Mouse (Mus musculus): ENCODE measurements at regions not wholly inside any gene's neighbourhood (a gene's known extent, or its start where the extent isn't known, plus 50 kb on each side); places are given as distances from the start of the nearest gene placed in this dataset.

DNA sequence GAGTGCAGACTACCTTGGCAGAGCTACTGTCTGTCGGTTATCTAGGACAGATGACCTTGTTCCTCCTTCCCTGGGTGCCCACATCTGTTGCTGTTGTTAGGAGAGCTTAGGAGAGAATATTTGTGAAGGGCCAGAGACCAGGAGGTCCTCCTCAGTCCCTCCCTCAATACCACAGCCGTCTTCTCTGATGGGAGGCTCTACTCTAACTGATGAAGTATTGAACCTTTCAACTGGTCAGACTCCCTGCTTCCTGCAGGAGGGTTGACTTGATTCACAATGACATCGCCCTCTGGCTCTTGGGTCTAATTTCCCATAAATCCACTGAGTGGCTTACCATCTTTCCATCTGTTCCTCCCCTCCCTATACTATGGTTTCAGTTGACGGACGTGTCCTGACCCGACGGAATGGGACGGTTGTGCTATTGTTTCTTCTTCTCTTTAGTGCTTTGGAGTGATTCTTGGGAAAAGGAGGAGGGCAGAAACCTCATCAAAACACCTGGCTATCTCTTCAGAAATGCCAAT, 253.3 kb downstream of the Cd83 start:
- no peak for DNase-seq (ENCODE audit: low read depth)

GRCm38 (mm10) chr13:44038322-44038721, 253.7 kb downstream of the Cd83 start:
- no peak for DNase-seq (ENCODE audit: low read depth)

- no peak for DNase-seq (ENCODE audit: low read depth)
Observed at GRCm38 (mm10) chr13:44040640-44041039, 256.1 kb downstream of the Cd83 start.

DNA sequence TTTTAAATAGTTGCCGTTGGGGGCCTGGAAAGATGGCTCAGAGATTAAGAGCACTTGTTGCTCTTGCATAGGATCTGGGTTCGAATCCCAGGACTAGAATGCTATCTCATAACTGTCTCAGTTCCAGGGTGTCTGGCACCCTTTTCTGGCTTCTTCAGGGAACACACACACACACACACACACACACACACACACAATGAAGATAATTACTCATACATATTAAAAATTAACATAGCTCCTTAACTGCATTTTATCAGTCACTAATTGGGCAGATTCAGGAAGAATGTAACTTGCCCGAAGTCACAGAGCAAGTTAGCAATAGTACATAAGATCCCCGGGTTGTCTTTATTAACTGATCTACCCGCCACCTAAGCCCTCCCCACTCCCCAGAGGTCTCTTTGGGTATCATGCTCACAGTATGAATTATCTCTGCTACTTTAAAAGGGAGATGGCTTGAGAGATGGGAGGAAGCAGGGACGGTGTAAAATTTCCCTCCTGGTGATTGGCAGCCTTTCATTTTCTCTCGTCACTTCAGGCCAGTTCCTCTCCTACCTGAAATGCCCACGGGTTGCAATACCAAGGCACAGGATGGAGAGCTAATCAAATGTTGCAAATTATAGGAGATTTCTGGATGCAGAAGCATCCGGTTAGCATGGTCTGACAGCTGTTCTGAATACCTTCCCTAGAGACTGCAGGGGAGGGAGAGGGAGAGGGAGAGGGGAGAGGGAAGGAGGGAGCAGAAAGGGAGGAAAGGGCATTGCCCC, 258.3 kb downstream of the Cd83 start:
- no peak for DNase-seq (ENCODE audit: low read depth)

GRCm38 (mm10) chr13:44043494-44043885, 258.9 kb downstream of the Cd83 start:
- no peak for DNase-seq (ENCODE audit: low read depth)

GRCm38 (mm10) chr13:44044546-44045216, 260.1 kb downstream of the Cd83 start:
- DNase-seq (ENCODE audit: low read depth): no peak

DNA sequence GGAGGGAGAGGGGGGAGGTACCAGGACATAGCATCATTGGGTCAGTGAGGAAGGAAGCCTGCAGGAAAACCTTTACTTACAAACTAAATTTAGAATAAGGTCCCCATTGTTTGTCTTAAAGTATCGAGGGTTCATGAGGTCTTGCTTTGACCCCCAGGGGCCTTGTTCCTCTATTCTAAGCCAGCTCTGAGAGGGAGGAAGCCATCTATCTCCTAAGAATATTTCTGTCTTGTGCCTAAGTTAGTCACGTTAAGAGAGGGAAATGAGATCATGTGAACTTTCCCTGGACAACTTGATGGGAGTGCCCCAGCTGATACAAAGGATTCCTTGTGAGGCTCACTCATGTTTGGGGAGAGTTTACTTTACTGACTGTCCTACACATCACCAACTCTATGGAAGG, 261.9 kb downstream of the Cd83 start:
- no peak for DNase-seq (ENCODE audit: low read depth)

DNA sequence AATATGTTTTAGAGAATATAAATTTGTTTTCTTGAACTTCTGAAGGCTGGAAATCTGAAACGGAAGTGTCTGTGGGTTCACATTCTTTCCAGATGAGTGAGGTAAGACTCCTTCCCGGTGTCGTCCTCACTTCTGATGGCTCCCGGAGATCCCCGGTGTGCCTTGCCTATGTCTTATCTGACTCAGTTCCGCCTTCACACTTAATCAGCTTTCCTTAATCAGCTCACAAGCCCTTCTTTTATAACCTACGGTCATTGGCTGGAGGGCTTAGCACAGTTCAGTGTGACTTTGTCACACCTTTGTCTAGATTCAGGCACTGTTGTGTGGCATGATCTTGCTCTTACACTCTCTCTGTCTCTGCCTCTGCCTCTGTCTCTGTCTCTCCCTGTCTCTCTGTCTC, 269.6 kb downstream of the Cd83 start:
- no peak for DNase-seq (ENCODE audit: low read depth)

DNA sequence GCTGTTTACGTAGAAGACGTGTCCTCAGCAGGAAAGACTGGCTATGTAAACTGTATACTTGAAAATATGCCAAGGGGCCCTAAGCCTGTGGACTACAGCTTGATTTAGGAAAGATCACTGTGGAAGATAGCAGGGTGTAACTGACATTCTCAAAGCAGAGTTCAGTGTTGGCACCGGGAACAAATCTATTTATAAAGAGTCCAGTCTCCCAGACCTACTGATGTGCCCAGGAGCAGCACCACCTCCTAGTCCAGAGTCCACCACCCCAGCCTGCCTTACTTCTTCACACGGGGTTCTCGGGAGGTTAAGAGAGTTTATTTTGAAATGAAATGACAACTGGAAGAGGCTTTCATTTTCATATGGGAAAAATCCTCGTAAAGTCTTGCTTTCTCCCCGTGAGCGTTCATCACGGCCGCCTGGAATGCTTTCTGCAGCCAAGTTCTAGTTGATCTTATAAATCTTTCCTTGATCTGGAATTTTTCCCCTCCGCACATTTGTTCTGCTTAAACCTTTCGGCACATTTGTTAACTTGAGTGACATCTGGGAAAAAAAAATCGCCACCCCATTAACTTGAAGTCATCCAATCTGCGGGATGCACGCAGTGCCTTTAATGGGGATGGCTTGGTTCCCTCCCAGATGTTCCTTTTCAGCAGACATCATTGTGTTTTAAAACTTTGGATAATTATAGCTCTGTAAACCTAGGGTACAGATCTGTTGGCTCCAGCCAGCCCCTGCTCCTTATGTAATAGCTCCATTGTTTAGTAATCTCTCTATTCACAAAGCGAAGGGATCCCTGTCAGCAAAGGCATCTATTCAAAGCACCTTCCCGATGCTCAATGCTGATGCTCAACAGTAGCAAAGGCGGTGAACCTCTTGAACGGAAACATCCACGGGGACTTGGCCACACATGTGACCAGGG, 271.3 kb downstream of the Cd83 start:
- DNase-seq (ENCODE audit: low read depth): no peak

DNA sequence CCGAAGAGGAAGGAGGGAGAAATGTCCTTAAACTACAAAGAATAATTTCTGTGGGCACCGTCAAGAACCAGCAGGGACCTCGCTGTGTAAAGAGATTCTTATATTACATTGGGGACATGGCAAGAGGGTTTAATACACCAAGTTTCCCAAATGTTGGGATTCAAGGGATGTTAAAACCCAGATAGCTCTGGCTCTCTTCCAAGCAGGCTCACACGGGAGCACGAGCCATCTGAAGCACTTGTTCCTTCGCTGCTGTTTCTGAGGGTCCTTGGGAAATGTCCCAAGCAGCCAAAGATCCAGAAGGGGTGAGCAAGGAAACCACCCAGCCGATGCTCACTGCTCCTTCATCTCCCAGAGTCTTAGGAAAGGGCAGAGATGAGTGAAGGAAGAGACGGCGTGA, 272.1 kb downstream of the Cd83 start:
- DNase-seq (ENCODE audit: low read depth): no peak

DNA sequence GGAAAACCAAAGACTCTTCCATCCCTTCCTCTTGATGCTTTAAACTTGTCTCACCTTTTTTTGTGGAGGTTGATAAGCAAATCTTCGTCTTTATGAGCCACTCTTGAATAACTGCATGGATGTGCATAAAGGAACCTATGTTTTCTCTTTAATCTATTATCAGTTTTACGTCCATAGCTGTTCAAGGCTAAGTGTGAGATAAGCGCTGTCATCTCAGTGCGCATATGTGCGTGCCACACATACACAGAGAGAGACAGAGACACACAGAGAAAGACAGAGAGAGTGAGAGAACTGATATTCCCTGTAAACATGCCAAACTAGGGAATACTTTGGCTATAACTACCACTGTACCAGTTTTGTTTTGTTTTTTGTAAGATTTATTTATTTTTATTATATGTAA, 273.0 kb downstream of the Cd83 start:
- no peak for DNase-seq (ENCODE audit: low read depth)

DNA sequence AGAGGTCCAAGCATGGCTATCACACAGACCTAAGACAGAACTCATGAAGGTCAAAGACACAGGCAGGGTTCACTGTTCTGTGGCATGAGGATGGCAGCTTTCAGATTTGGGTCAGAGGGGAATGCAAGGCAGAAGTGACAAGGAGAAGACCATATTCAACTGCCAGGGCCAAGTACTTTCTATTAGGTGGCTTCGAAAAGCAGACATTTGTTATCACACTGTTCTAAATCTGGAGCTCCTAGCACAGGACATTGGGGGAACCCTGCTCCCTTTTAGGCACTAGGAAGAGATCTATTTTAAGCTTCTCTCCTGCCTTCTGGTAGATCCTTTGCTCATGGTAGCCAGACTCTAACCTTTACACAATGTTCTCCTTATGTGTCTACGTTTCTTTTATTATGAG, 273.7 kb downstream of the Cd83 start:
- no peak for DNase-seq (ENCODE audit: low read depth)

GRCm38 (mm10) chr13:44059436-44059835, 274.9 kb downstream of the Cd83 start:
- DNase-seq (ENCODE audit: low read depth): peak; percentile 53

GRCm38 (mm10) chr13:44061286-44061685, 276.7 kb downstream of the Cd83 start:
- no peak for DNase-seq (ENCODE audit: low read depth)

DNA sequence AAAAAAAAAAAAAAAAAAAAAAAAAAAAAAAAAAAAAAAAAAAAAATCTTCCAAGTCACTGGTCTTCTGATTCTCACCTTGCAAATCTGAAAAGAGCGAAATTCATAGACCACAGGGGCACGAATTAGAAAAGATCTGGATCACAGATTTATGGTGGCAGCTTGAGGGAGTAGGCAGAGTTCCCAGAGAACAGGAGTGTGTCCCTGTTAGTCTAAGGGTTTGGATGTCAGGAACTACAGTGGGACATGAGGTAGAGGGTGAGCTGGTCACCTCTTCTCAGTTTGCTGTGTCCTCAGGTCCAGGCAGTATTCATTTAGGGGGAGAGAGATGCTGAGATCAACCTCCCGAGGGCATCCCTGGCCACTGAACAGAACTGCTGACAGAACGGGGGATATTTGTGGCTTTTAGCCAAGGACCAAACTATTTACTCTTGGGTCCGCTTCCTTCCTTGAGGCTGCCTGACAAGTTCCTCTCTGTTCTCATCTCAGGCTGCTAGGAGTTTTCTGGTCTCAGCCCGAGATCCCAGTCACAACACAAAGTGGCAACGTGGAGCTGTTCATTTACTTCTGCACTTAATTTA, 277.2 kb downstream of the Cd83 start:
- DNase-seq (ENCODE audit: low read depth): peak; percentile 78

- no peak for DNase-seq (ENCODE audit: low read depth)
Observed at GRCm38 (mm10) chr13:44063317-44063716, 278.7 kb downstream of the Cd83 start.

DNA sequence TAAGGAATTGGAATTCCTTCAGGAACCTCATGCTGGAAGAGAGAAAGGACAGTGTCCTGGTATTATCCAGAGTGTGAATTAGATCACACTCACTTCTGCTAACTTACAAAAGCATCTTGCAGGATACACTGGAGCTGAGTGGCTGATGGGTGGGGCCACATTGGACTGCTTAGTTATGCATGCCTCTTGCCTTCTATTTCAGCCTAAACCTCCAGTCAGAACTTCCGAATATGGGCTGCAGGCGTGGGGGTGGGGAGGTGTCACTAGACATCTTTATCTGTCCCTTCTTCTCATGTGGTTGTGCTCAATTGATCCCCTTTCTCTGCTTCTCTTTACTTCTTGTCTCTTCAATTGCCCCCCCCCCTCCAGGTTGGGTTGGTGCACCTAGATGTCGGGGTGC, 279.5 kb downstream of the Cd83 start:
- no peak for DNase-seq (ENCODE audit: low read depth)

- DNase-seq (ENCODE audit: low read depth): peak; percentile 94
Observed at GRCm38 (mm10) chr13:44065741-44066185, 281.2 kb downstream of the Cd83 start.

GRCm38 (mm10) chr13:44067244-44067643, 282.7 kb downstream of the Cd83 start:
- DNase-seq (ENCODE audit: low read depth): no peak

- no peak for DNase-seq (ENCODE audit: low read depth)
Observed at GRCm38 (mm10) chr13:44068951-44069350, 284.4 kb downstream of the Cd83 start.

DNA sequence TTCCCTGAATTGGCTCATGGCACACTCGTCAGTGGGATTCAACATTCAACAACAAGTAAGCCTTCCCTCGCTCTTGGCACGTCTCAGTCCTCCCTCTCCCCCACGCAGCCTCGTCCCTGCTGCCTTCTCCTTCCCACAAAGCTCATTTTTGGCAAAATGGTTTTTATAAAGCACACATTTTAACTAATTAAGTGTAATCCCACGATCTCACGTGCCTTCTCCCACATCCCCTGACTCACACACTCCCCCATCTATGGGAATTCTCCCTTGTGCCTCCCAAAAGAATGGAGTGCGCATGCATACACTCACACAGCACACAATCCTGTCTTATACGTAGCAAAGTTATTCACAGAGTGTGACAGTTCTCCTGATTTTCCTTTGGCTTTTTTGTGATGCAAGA, 288.5 kb downstream of the Cd83 start:
- no peak for DNase-seq (ENCODE audit: low read depth)

GRCm38 (mm10) chr13:44074172-44074571, 289.6 kb downstream of the Cd83 start:
- DNase-seq (ENCODE audit: low read depth): no peak
